Mouse (Mus musculus): ENCODE results near the gene Adap1.

GRCm38 (mm10) chr5:139368638-139369320 lies 43.4 kb upstream of the Adap1 start:
- TF ChIP-seq EP300 (IDR thresholded peaks at IDR 0.05; ENCODE audit: insufficient read depth, low read depth, low read length) = no peak
- TF ChIP-seq CTCF (IDR thresholded peaks at IDR 0.05) = no peak

Data from heart, adult 2 months (tissue).